Mouse (Mus musculus) embryonic stem cell, embryonic (primary cell): ENCODE measurements around the gene Cep170b.

Experiments
- CTCF ChIA-PET, 4 experiments: fragments of 300-600 bp in 2 of 4; fragments of 350-600 bp in 2 of 4; sonication (Branson Sonifier 250); formaldehyde crosslinking; loops; one replicate each; lab custom pipeline; 2022; ENCODE audit warnings: inconsistent platforms in 2 of 4; lab: Charles Lee
- POLR2A ChIA-PET, 4 experiments: fragments of 300-600 bp in 2 of 4; fragments of 350-600 bp in 2 of 4; sonication (Branson Sonifier 250); formaldehyde crosslinking; loops; one replicate each; lab custom pipeline; 2022; ENCODE audit warnings: antibody characterized with exemption in 4 of 4, inconsistent platforms in 1 of 4; lab: Charles Lee

Cep170b gene

GRCm38 (mm10) chr12:112793601-112794355, 73.5 kb downstream of the Cep170b start:
- CTCF ChIA-PET, result interaction anchor here in 3 of 4 experiments (0.7 to 1.9 kb wide), 15 partner anchors 34 to 241 kb away, joined by 3 to 5 read pairs (median 4); partner anchors contain the start of genes Akt1 (in 1 of the 3), Cdca4 (in 1 of the 3) and Pld4 (in 1 of the 3)
- POLR2A ChIA-PET, result interaction anchor here in 3 of 4 experiments (0.7 to 31.6 kb wide), 53 partner anchors 8 to 855 kb away, joined by 3 to 488 read pairs (median 4); partner anchors contain the start of genes Ahnak2 (in 2 of the 3), Brf1 (in 2 of the 3), Cdca4 (in 2 of the 3) and Cep170b (in 2 of the 3)

GRCm38 (mm10) chr12:112794356-112794816, 74.1 kb downstream of the Cep170b start:
- ChIA-PET POLR2A (interaction anchor here in 3 of 4 experiments (0.5 to 31.6 kb wide), 59 partner anchors 8 to 1118 kb away, joined by 3 to 488 read pairs (median 4); partner anchors contain the start of genes Ahnak2 (in 2 of the 3), Brf1 (in 2 of the 3), Cdca4 (in 2 of the 3) and Cep170b (in 2 of the 3)), CTCF (interaction anchor here in 3 of 4 experiments (0.6 to 1.9 kb wide), 15 partner anchors 34 to 242 kb away, joined by 3 to 5 read pairs (median 4); partner anchors contain the start of genes Akt1 (in 1 of the 3), Cdca4 (in 1 of the 3) and Pld4 (in 1 of the 3))

- CTCF ChIA-PET, result interaction anchor here in 3 of 4 experiments (0.6 to 1.9 kb wide), 7 partner anchors 34 to 196 kb away, joined by 3 to 5 read pairs (median 4); partner anchors contain the start of gene Cdca4 (in 1 of the 3)
- POLR2A ChIA-PET, result interaction anchor here in 3 of 4 experiments (0.6 to 31.6 kb wide), 34 partner anchors 7 to 1118 kb away, joined by 3 to 488 read pairs (median 4); partner anchors contain the start of genes Ahnak2 (in 2 of the 3), Cdca4 (in 2 of the 3), Clba1 (in 2 of the 3) and Pld4 (in 2 of the 3)
Observed at GRCm38 (mm10) chr12:112794998-112795397, 74.7 kb downstream of the Cep170b start.

- ChIA-PET CTCF (interaction anchor here in 3 of 4 experiments (0.6 to 1.9 kb wide), 11 partner anchors 8 to 286 kb away, joined by 3 to 5 read pairs (median 4); no protein-coding TSS in a partner anchor), POLR2A (interaction anchor here (0.6 to 31.6 kb wide), 24 partner anchors 7 to 345 kb away, joined by 3 to 488 read pairs (median 4); partner anchors contain the start of genes Clba1 (in 3 of the 4), Cdca4 (in 2 of the 4), Pld4 (in 2 of the 4) and Ahnak2 (in 1 of the 4))
Observed at GRCm38 (mm10) chr12:112795466-112796104, 75.3 kb downstream of the Cep170b start.
